Mouse (Mus musculus) MEL (cell line): ENCODE results near the gene Alox5. TPM values are rescaled to one million over a fixed set of nuclear protein-coding genes. Genes with fewer than 3 reads are reported as not detected.
A peak's percentile ranks its signal among the peaks of the same experiment; 100 is the strongest.

ENCODE experiments used
- DNase-seq: peaks from one replicate; pipeline ENCODE4 v3.0.0; 2011; ENCODE audit warnings: low read depth, low spot score
- H3K27ac ChIP-seq: 2 replicates; pipeline ENCODE4 v1.5.1; 2012; ENCODE audit warnings: low read depth, mild to moderate bottlenecking, control low read depth, low read length, moderate library complexity; ENCODE audit not compliant: control insufficient read depth
- H3K27me3 ChIP-seq, 2 experiments: fragments of 150-350 bp in 1 of 2; sonication (generic) in 1 of 2; 2 replicates each; pipeline ENCODE4 v1.6.1; 2012; ENCODE audit warnings: low read length in 2 of 2, mild to moderate bottlenecking in 2 of 2, improper control_type of control experiment in 1 of 2, moderate library complexity in 1 of 2; ENCODE audit not compliant: insufficient read depth in 2 of 2, control insufficient read depth in 1 of 2
- H3K36me3 ChIP-seq, 2 experiments: 2 replicates each; pipeline ENCODE4 v1.6.1; 2012 to 2014; ENCODE audit warnings: low read length in 2 of 2, improper control_type of control experiment in 1 of 2, inconsistent platforms in 1 of 2, mild to moderate bottlenecking in 1 of 2; ENCODE audit not compliant: insufficient read depth in 2 of 2, control insufficient read depth in 1 of 2
- H3K4me1 ChIP-seq, 2 experiments: fragments of 150-350 bp in 1 of 2; sonication (generic) in 1 of 2; 2 replicates each; pipeline ENCODE4 v1.6.1; 2012; ENCODE audit warnings: low read length in 2 of 2, improper control_type of control experiment in 1 of 2, mild to moderate bottlenecking in 1 of 2; ENCODE audit not compliant: insufficient read depth in 2 of 2, control insufficient read depth in 1 of 2
- H3K4me3 ChIP-seq, 2 experiments: fragments of 150-350 bp in 1 of 2; sonication (generic) in 1 of 2; 2 replicates each; pipeline ENCODE4 v1.5.1; 2012; ENCODE audit warnings: low read depth in 2 of 2, low read length in 2 of 2, mild to moderate bottlenecking in 2 of 2, moderate library complexity in 2 of 2, control low read depth in 1 of 2, improper control_type of control experiment in 1 of 2; ENCODE audit not compliant: control insufficient read depth in 1 of 2, insufficient read depth in 1 of 2
- H3K79me2 ChIP-seq: 2 replicates; pipeline ENCODE4 v1.6.1; 2012; ENCODE audit warnings: mild to moderate bottlenecking, low read length, moderate library complexity; ENCODE audit not compliant: control insufficient read depth, poor library complexity, insufficient read depth
- H3K9ac ChIP-seq: 2 replicates; pipeline ENCODE4 v1.6.1; 2012; ENCODE audit warnings: low read depth, mild to moderate bottlenecking, control low read depth, low read length, moderate library complexity; ENCODE audit not compliant: control insufficient read depth, poor library complexity, severe bottlenecking
- H3K9me3 ChIP-seq: fragments of 150-350 bp; sonication (generic); replicated peaks from 2 replicates; pipeline ENCODE4 v1.6.1; 2012; ENCODE audit warnings: mild to moderate bottlenecking, low read length, improper control_type of control experiment, moderate library complexity; ENCODE audit not compliant: insufficient read depth
- BHLHE40 ChIP-seq: IDR thresholded peaks from 2 replicates; pipeline ENCODE4 v1.6.1; 2012; ENCODE audit warnings: low read depth, mild to moderate bottlenecking, inconsistent platforms, low read length, improper control_type of control experiment, borderline replicate concordance
- CHD1 ChIP-seq: IDR thresholded peaks from 2 replicates; pipeline ENCODE4 v1.6.1; 2012; ENCODE audit warnings: low read depth, mild to moderate bottlenecking, inconsistent platforms, low read length, improper control_type of control experiment
- CHD2 ChIP-seq: IDR thresholded peaks from 2 replicates; pipeline ENCODE4 v1.6.1; 2011; ENCODE audit warnings: low read length, improper control_type of control experiment
- CTCF ChIP-seq, 3 experiments: IDR thresholded peaks in 2 of 3; conservative IDR thresholded peaks in 1 of 3; 2 replicates each; pipeline ENCODE4 v1.5.1; 2011 to 2012; ENCODE audit warnings: low read length in 3 of 3, low read depth in 2 of 3, mild to moderate bottlenecking in 2 of 3, improper control_type of control experiment in 1 of 3, inconsistent platforms in 1 of 3, mixed read lengths in 1 of 3, moderate library complexity in 1 of 3; ENCODE audit not compliant: control insufficient read depth in 1 of 3, insufficient read depth in 1 of 3, poor library complexity in 1 of 3, severe bottlenecking in 1 of 3
- E2F4 ChIP-seq: IDR thresholded peaks from 2 replicates; pipeline ENCODE4 v1.6.1; 2011; ENCODE audit warnings: low read depth, low read length, improper control_type of control experiment, borderline replicate concordance
- ELF1 ChIP-seq: IDR thresholded peaks from 2 replicates; pipeline ENCODE4 v1.6.1; 2014; ENCODE audit warnings: low read depth, mild to moderate bottlenecking, inconsistent platforms, low read length, improper control_type of control experiment, moderate library complexity
- EP300 ChIP-seq, 2 experiments: IDR thresholded peaks; 2 replicates each; pipeline ENCODE4 v1.6.1; 2011; ENCODE audit warnings: improper control_type of control experiment in 2 of 2, low read length in 2 of 2, low read depth in 1 of 2, mild to moderate bottlenecking in 1 of 2
- GABPA ChIP-seq: IDR thresholded peaks from 2 replicates; pipeline ENCODE4 v1.6.1; 2012; ENCODE audit warnings: low read depth, mild to moderate bottlenecking, inconsistent platforms, low read length, improper control_type of control experiment, moderate library complexity
- GATA1 ChIP-seq: IDR thresholded peaks from 2 replicates; pipeline ENCODE4 v1.6.1; 2011; ENCODE audit warnings: low read depth, low read length, improper control_type of control experiment
- HCFC1 ChIP-seq: IDR thresholded peaks from 2 replicates; pipeline ENCODE4 v1.6.1; 2012; ENCODE audit warnings: low read depth, mild to moderate bottlenecking, inconsistent platforms, low read length, improper control_type of control experiment, moderate library complexity
- JUND ChIP-seq: IDR thresholded peaks from 2 replicates; pipeline ENCODE4 v1.6.1; 2011; ENCODE audit warnings: low read depth, mild to moderate bottlenecking, improper control_type of control experiment, low read length
- KAT2A ChIP-seq: conservative IDR thresholded peaks from 2 replicates; pipeline ENCODE4 v1.6.1; 2012; ENCODE audit warnings: low read depth, low read length, improper control_type of control experiment, inconsistent platforms
- MAFK ChIP-seq: IDR thresholded peaks from 2 replicates; pipeline ENCODE4 v1.6.1; 2011; ENCODE audit warnings: low read depth, mild to moderate bottlenecking, low read length, improper control_type of control experiment, borderline replicate concordance
- MAX ChIP-seq: IDR thresholded peaks from 2 replicates; pipeline ENCODE4 v1.6.1; 2011; ENCODE audit warnings: low read length, improper control_type of control experiment
- MEF2A ChIP-seq: IDR thresholded peaks from 2 replicates; pipeline ENCODE4 v1.6.1; 2014; ENCODE audit warnings: low read depth, mild to moderate bottlenecking, inconsistent platforms, low read length, improper control_type of control experiment; ENCODE audit not compliant: poor library complexity, insufficient replicate concordance, severe bottlenecking; ENCODE audit errors: extremely low read depth
- MXI1 ChIP-seq: IDR thresholded peaks from 2 replicates; pipeline ENCODE4 v1.6.1; 2011; ENCODE audit warnings: mild to moderate bottlenecking, low read depth, low read length, improper control_type of control experiment
- MYB ChIP-seq: IDR thresholded peaks from 2 replicates; pipeline ENCODE4 v1.6.1; 2011; ENCODE audit warnings: mild to moderate bottlenecking, low read depth, low read length, improper control_type of control experiment
- MYC ChIP-seq: IDR thresholded peaks from 2 replicates; pipeline ENCODE4 v1.6.1; 2011; ENCODE audit warnings: low read depth, mild to moderate bottlenecking, low read length, improper control_type of control experiment, moderate library complexity
- NELFE ChIP-seq: IDR thresholded peaks from 2 replicates; pipeline ENCODE4 v1.6.1; 2011; ENCODE audit warnings: low read depth, low read length, improper control_type of control experiment
- NRF1 ChIP-seq: IDR thresholded peaks from 2 replicates; pipeline ENCODE4 v1.6.1; 2014; ENCODE audit warnings: low read depth, mild to moderate bottlenecking, inconsistent platforms, low read length, improper control_type of control experiment, moderate library complexity; ENCODE audit not compliant: poor library complexity, insufficient read depth, severe bottlenecking
- POLR2A ChIP-seq, 2 experiments: IDR thresholded peaks; 2 replicates each; pipeline ENCODE4 v1.6.1; 2011 to 2012; ENCODE audit warnings: low read length in 2 of 2, mild to moderate bottlenecking in 2 of 2, control low read depth in 1 of 2, improper control_type of control experiment in 1 of 2, low read depth in 1 of 2, moderate library complexity in 1 of 2; ENCODE audit not compliant: control insufficient read depth in 1 of 2, insufficient read depth in 1 of 2, poor library complexity in 1 of 2
- POLR2AphosphoS2 ChIP-seq: IDR thresholded peaks from 2 replicates; pipeline ENCODE4 v1.6.1; 2011; ENCODE audit warnings: low read length, improper control_type of control experiment
- POLR2AphosphoS5 ChIP-seq: IDR thresholded peaks from 2 replicates; pipeline ENCODE4 v1.6.1; 2012; ENCODE audit warnings: low read depth, borderline replicate concordance, mild to moderate bottlenecking, inconsistent platforms, low read length, moderate library complexity, mixed read lengths
- RAD21 ChIP-seq: IDR thresholded peaks from 2 replicates; pipeline ENCODE4 v1.6.1; 2011; ENCODE audit warnings: mild to moderate bottlenecking, low read depth, low read length, improper control_type of control experiment
- RCOR1 ChIP-seq: IDR thresholded peaks from 2 replicates; pipeline ENCODE4 v1.6.1; 2012; ENCODE audit warnings: low read depth, mild to moderate bottlenecking, inconsistent platforms, low read length, improper control_type of control experiment
- SIN3A ChIP-seq: IDR thresholded peaks from 2 replicates; pipeline ENCODE4 v1.6.1; 2012; ENCODE audit warnings: low read length, improper control_type of control experiment, inconsistent platforms
- SMC3 ChIP-seq: IDR thresholded peaks from 2 replicates; pipeline ENCODE4 v1.6.1; 2011; ENCODE audit warnings: low read depth, low read length, improper control_type of control experiment
- TAL1 ChIP-seq: IDR thresholded peaks from 2 replicates; pipeline ENCODE4 v1.6.1; 2012; ENCODE audit warnings: mild to moderate bottlenecking, inconsistent platforms, low read length, moderate library complexity, mixed read lengths
- TBP ChIP-seq: IDR thresholded peaks from 2 replicates; pipeline ENCODE4 v1.8.0; 2011; ENCODE audit warnings: low read depth, low read length, improper control_type of control experiment
- TCF12 ChIP-seq: IDR thresholded peaks from 2 replicates; pipeline ENCODE4 v1.6.1; 2014; ENCODE audit warnings: low read depth, mild to moderate bottlenecking, inconsistent platforms, low read length, improper control_type of control experiment, moderate library complexity
- UBTF ChIP-seq: IDR thresholded peaks from 2 replicates; pipeline ENCODE4 v1.6.1; 2012; ENCODE audit warnings: low read depth, mild to moderate bottlenecking, inconsistent platforms, low read length, improper control_type of control experiment, moderate library complexity, borderline replicate concordance; ENCODE audit not compliant: insufficient read depth
- USF1 ChIP-seq: IDR thresholded peaks from 2 replicates; pipeline ENCODE4 v1.6.1; 2014; ENCODE audit warnings: low read depth, mild to moderate bottlenecking, inconsistent platforms, low read length, improper control_type of control experiment, moderate library complexity
- USF2 ChIP-seq, 2 experiments: IDR thresholded peaks; 2 replicates each; pipeline ENCODE4 v1.6.1; 2011 to 2012; ENCODE audit warnings: improper control_type of control experiment in 2 of 2, low read length in 2 of 2, borderline replicate concordance in 1 of 2, inconsistent platforms in 1 of 2, low read depth in 1 of 2, mild to moderate bottlenecking in 1 of 2; ENCODE audit not compliant: insufficient read depth in 1 of 2
- ZC3H11A ChIP-seq: IDR thresholded peaks from 2 replicates; pipeline ENCODE4 v1.6.1; 2012; ENCODE audit warnings: low read depth, mild to moderate bottlenecking, inconsistent platforms, low read length, improper control_type of control experiment
- ZKSCAN1 ChIP-seq: IDR thresholded peaks from 2 replicates; pipeline ENCODE4 v1.6.1; 2012; ENCODE audit warnings: low read depth, mild to moderate bottlenecking, inconsistent platforms, low read length, improper control_type of control experiment, moderate library complexity
- ZMIZ1 ChIP-seq: IDR thresholded peaks from 2 replicates; pipeline ENCODE4 v1.6.1; 2012; ENCODE audit warnings: low read depth, mild to moderate bottlenecking, inconsistent platforms, low read length, improper control_type of control experiment, moderate library complexity
- ZNF384 ChIP-seq: IDR thresholded peaks from 2 replicates; pipeline ENCODE4 v1.6.1; 2012; ENCODE audit warnings: low read depth, mild to moderate bottlenecking, inconsistent platforms, low read length, improper control_type of control experiment
- polyA plus RNA-seq, 2 experiments: library from polyadenylated mRNA; stranded (reverse) in 1 of 2; unstranded in 1 of 2; fragments of >175 nt in 1 of 2; fragments of >200 nt in 1 of 2; gene quantifications; 2 replicates each; pipeline versions ENCODE4 v1.2.1 to v1.2.4; 2012; ENCODE audit warnings: low replicate concordance in 2 of 2, low read depth in 1 of 2; ENCODE audit not compliant: insufficient read length in 2 of 2, insufficient read depth in 1 of 2, missing spikeins in 1 of 2
- total RNA-seq: library from RNA; depleted of rRNA; stranded (reverse); fragments of 300-350 nt; gene quantifications from 2 replicates; pipeline ENCODE4 v1.2.3, GENCODE M21; 2012

Alox5 gene
- total and polyA plus RNA-seq, 3 experiments, result 1.1 to 5.7 TPM; not detected in 1

GRCm38 (mm10) chr6:116456482-116456881, 4.5 kb downstream of the Alox5 start:
- peaks cover 34 to 48% of the 10 kb centered on the region in 2 experiments for H3K4me1 ChIP-seq
- no peaks in the 10 kb centered on the region for H3K27me3 ChIP-seq
- peak; percentile 59 for DNase-seq
- no peak overlapping the region for H3K4me3 ChIP-seq
- H3K36me3 ChIP-seq, result peaks cover 0 to 40% of the 10 kb centered on the region in 2 experiments; a peak in 2 of 4 replicates
- H3K27ac ChIP-seq, result peak overlapping the region; percentile 90
- H3K9ac ChIP-seq, result no peak overlapping the region
- no peaks in the 10 kb centered on the region for H3K79me2 ChIP-seq
- no peaks in the 10 kb centered on the region for H3K9me3 ChIP-seq
- TF ChIP-seq MXI1 (peak; percentile 58; the same call in 1 of the 2 replicates), MYC (peak; percentile 40; the same call in 1 of the 2 replicates), USF2 (IDR thresholded peaks at IDR 0.05; ENCODE audit: borderline replicate concordance in 1 of 2, insufficient read depth in 1 of 2, low read depth in 1 of 2, low read length in 2 of 2) (no peak), ZMIZ1 (0 out of 2 replicates have a peak, but pooled peaks have one; percentile 32), TBP (no peak), MAX (no peak), ZKSCAN1 (no peak), TAL1 (peak; percentile 39; the same call in 1 of the 2 replicates), MEF2A (no peak; the same call in 1 of the 2 replicates), POLR2AphosphoS2 (no peak), RCOR1 (peak; percentile 75), POLR2AphosphoS5 (no peak), USF1 (no peak), ZNF384 (0 out of 2 replicates have a peak, but pooled peaks have one; percentile 30), GABPA (no peak; the same call in 1 of the 2 replicates), MYB (peak; percentile 86), CHD2 (no peak), EP300 (IDR thresholded peaks at IDR 0.05; ENCODE audit: low read depth in 1 of 2, low read length in 2 of 2) (peak; percentile 96 to 97), TCF12 (peak; percentile 93), GATA1 (peak; percentile 91), SIN3A (peak; percentile 82), ZC3H11A (0 out of 2 replicates have a peak, but pooled peaks have one; percentile 4), CHD1 (no peak), NELFE (no peak), HCFC1 (peak; percentile 62; the same call in 1 of the 2 replicates), NRF1 (no peak), POLR2A (IDR thresholded peaks at IDR 0.05; ENCODE audit: control insufficient read depth in 1 of 2, insufficient read depth in 1 of 2, low read depth in 1 of 2, low read length in 2 of 2, poor library complexity in 1 of 2) (no peak), CTCF (IDR thresholded peaks at IDR 0.05 in 2 of 3, conservative IDR thresholded peaks at IDR 0.05 in 1 of 3; ENCODE audit: control insufficient read depth in 1 of 3, insufficient read depth in 1 of 3, low read depth in 2 of 3, low read length in 3 of 3, poor library complexity in 1 of 3, severe bottlenecking in 1 of 3) (peak in 1 of 3 experiments; percentile 18; a peak in 2 of 6 replicates), KAT2A (0 out of 2 replicates have a peak, but pooled peaks have one; percentile 39), E2F4 (no peak), JUND (no peak), MAFK (0 out of 2 replicates have a peak, but pooled peaks have one; percentile 30), BHLHE40 (peak; percentile 27; the same call in 1 of the 2 replicates), UBTF (no peak), ELF1 (peak; percentile 83), RAD21 (no peak), SMC3 (no peak)
